Mouse (Mus musculus) left cerebral cortex, postnatal 4 days (tissue): Measurements from ENCODE around the gene Cavin4. TPM values are rescaled to one million over a fixed set of nuclear protein-coding genes. Genes with fewer than 3 reads are reported as not detected.

Experiments
- DNase-seq: peaks from one replicate; pipeline ENCODE4 v3.0.0-alpha.2; 2022
- intact Hi-C: fragments of 180-260 bp; cut with DNase I; formaldehyde crosslinking; loops from one replicate; pipeline ENCODE4 v1.15.1; 2025
- total RNA-seq, 2 experiments: library from RNA; stranded (reverse); gene quantifications; 2 replicates each; pipeline ENCODE4 v1.2.3; 2021

Cavin4 gene
- total RNA-seq, 2 experiments from 2014 or later = 4.1 to 4.3 TPM

DNA sequence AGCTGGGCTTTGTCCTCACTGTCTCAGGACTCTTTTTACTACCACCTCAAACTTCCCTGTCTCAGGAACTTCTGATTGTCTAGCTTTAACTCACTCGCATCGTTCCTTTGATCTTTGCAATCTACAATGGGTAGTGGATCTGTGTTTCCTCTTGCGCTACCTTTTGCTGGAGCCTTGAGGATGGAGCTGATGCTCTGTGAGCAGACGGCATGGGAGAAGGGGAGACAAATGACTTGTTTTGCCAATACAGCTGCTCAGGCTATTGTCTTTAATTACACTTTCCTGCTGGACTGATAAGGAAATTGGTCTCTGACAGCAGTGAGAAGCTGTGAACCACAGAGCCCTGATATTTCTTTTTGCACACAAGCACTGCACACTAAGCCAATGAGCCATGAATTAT, 53.5 kb downstream of the Cavin4 start:
- intact Hi-C loops = no loop called here
- no peak for DNase-seq

Other genes starting within 250 kb of the Cavin4 start
- gene Tex10, start 190.1 kb upstream of the Cavin4 start, total RNA-seq = 10 to 100 TPM; 30.6 to 35.7 TPM
- 10 to 100 TPM; 43.8 to 48.5 TPM for gene Msantd3, start 123.6 kb upstream of the Cavin4 start, total RNA-seq
- 100 to 1,000 TPM; 234 TPM for gene Tmeff1, start 78.3 kb upstream of the Cavin4 start, total RNA-seq